Mouse (Mus musculus) lung, embryonic 14.5 days (tissue): ENCODE results near the gene Dock10. TPM values are rescaled to one million over a fixed set of nuclear protein-coding genes. Genes with fewer than 3 reads are reported as not detected.
A peak's percentile ranks its signal among the peaks of the same experiment; 100 is the strongest.

ENCODE experiments used
- ATAC-seq: fragments of 200-750 bp; cut with Nextera tagmentation; 2 replicates; pipeline ENCODE4 v1.8.0; 2017; ENCODE audit warnings: mild to moderate bottlenecking, moderate TSS enrichment, moderate library complexity; ENCODE audit not compliant: insufficient read depth
- DNase-seq: peaks from one replicate; pipeline ENCODE4 v3.0.0-alpha.2; 2015
- H3K27ac ChIP-seq: fragments of 300-500 bp; sonication (generic); 2 replicates; pipeline ENCODE4 v1.5.1; 2014; ENCODE audit warnings: low read depth, mild to moderate bottlenecking, moderate library complexity
- H3K27me3 ChIP-seq: fragments of 300-500 bp; sonication (generic); 2 replicates; pipeline ENCODE4 v1.6.1; 2014; ENCODE audit warnings: low read length, control low read depth; ENCODE audit not compliant: insufficient read depth
- H3K36me3 ChIP-seq: fragments of 300-500 bp; sonication (generic); 2 replicates; pipeline ENCODE4 v1.6.1; 2014; ENCODE audit warnings: control low read depth; ENCODE audit not compliant: insufficient read depth
- H3K4me1 ChIP-seq: fragments of 300-500 bp; sonication (generic); 2 replicates; pipeline ENCODE4 v1.6.1; 2014; ENCODE audit warnings: antibody characterized with exemption, control low read depth; ENCODE audit not compliant: insufficient read depth
- H3K4me2 ChIP-seq: fragments of 300-500 bp; sonication (generic); 2 replicates; pipeline ENCODE4 v1.6.1; 2014; ENCODE audit warnings: mild to moderate bottlenecking
- H3K4me3 ChIP-seq: fragments of 300-500 bp; sonication (generic); 2 replicates; pipeline ENCODE4 v1.5.1; 2014; ENCODE audit warnings: low read depth, low read length
- H3K9ac ChIP-seq: fragments of 300-500 bp; sonication (generic); 2 replicates; pipeline ENCODE4 v1.6.1; 2014
- H3K9me3 ChIP-seq: fragments of 300-500 bp; sonication (generic); 2 replicates; pipeline ENCODE4 v1.6.1; 2016; ENCODE audit warnings: low read depth, low read length, control low read depth
- CTCF ChIP-seq: IDR thresholded peaks from 2 replicates; pipeline ENCODE4 v1.5.1; 2016; ENCODE audit warnings: antibody characterized with exemption, low read depth
- WGBS: fragments of 180-500 bp; shearing (Covaris S2); extraction: QIAGEN DNeasy Blood & Tissue Kit; methylation state at CpG from one replicate; pipeline ENCODE4 v1.1.7; 2014; 5-methylcytosine and 5-hydroxymethylcytosine counted together
- polyA plus RNA-seq: library from polyadenylated mRNA; unstranded; fragments of >200 nt; fragmentation: Nextera tagmentation; extraction: Ambion mirVana; gene quantifications from 2 replicates; pipeline ENCODE4 v1.2.1, GENCODE M21; 2014

The Dock10 gene
- polyA plus RNA-seq, 1 experiment from 2014 or later = 4.9 TPM

- DNase-seq = peak; percentile 47
These were observed 245.9 kb downstream of the Dock10 start for GRCm38 (mm10) chr1:80512210-80512948.

DNA sequence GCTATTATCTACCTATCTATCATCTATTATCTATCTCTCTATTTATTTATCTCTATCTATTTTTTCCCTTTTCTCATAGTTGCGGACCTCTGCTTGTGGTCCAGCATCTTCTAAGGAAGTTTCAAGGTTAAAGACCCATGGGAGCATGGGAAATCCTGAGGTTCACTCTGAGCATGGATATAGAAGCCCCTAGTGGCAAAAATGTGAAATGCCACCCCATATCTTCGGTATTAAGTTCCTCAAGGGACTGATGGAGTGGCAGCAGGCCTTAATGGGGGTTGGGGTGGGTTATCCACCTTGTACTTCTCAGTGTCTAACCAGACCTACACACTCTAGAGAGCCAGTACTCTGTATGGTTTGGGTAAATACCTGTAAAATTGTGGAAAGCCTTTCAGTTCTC lies 253.6 kb downstream of the Dock10 start:
- no peak overlapping the region for H3K4me3 ChIP-seq
- H3K27me3 ChIP-seq = no peaks in the 10 kb centered on the region
- no peaks in the 10 kb centered on the region for H3K9me3 ChIP-seq
- DNase-seq (peak; percentile 37), ATAC-seq (no peak)
- H3K27ac ChIP-seq = no peak overlapping the region
- H3K4me2 ChIP-seq = no peak overlapping the region
- peak; percentile 48 for TF ChIP-seq CTCF
- H3K4me1 ChIP-seq = no peaks in the 10 kb centered on the region
- no peaks in the 10 kb centered on the region for H3K36me3 ChIP-seq
- WGBS = 81% methylated on average over 2 of the region's 2 CpGs
- H3K9ac ChIP-seq = no peak overlapping the region

More at GRCm38 (mm10) chr1:80512210-80512948, 245.9 kb downstream of the Dock10 start:
- Histone ChIP-seq H3K9ac (no peak overlapping the region), H3K4me3 (no peak overlapping the region), H3K27me3 (no peaks in the 10 kb centered on the region), H3K36me3 (no peaks in the 10 kb centered on the region), H3K4me1 (no peaks in the 10 kb centered on the region), H3K4me2 (no peak overlapping the region), H3K9me3 (no peaks in the 10 kb centered on the region), H3K27ac (no peak overlapping the region)
- WGBS = 62% methylated on average over 8 of the region's 8 CpGs
- ATAC-seq = no peak
- peak; percentile 55 for TF ChIP-seq CTCF

DNA sequence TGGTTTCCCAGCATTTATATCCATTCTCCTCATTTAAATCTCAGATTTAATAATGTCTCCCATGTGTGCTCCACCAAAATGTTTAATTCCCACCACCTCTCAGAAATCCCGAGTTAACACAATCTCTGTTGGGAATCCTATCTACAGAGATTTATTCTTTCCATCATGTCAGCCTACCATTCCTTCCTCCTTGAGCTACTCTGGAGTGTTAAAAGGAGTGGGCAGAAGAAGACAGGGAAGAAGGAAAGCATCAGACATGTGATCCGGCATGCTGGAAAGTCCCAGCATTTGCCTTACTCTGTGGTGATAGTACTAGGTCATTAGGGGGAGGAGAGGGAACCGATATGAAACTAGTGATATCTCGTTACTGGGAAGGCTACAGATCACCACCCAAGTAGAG lies 254.2 kb downstream of the Dock10 start:
- TF ChIP-seq CTCF = no peak
- H3K27ac ChIP-seq = no peak overlapping the region
- H3K4me2 ChIP-seq = no peak overlapping the region
- H3K27me3 ChIP-seq = no peaks in the 10 kb centered on the region
- H3K36me3 ChIP-seq = no peaks in the 10 kb centered on the region
- H3K4me1 ChIP-seq = no peaks in the 10 kb centered on the region
- DNase-seq (no peak), ATAC-seq (no peak)
- WGBS = 84% methylated on average over 4 of the region's 4 CpGs
- H3K4me3 ChIP-seq = no peak overlapping the region
- no peaks in the 10 kb centered on the region for H3K9me3 ChIP-seq
- no peak overlapping the region for H3K9ac ChIP-seq

- no peak overlapping the region for H3K27ac ChIP-seq
- H3K27me3 ChIP-seq = no peaks in the 10 kb centered on the region
- H3K4me2 ChIP-seq = no peak overlapping the region
- no peaks in the 10 kb centered on the region for H3K9me3 ChIP-seq
- no peak overlapping the region for H3K9ac ChIP-seq
- no peaks in the 10 kb centered on the region for H3K4me1 ChIP-seq
- H3K4me3 ChIP-seq = no peak overlapping the region
- ATAC-seq (no peak), DNase-seq (no peak)
- no peak for TF ChIP-seq CTCF
- 72% methylated on average over 9 of the region's 9 CpGs for WGBS
- no peaks in the 10 kb centered on the region for H3K36me3 ChIP-seq
These were observed 255.7 kb downstream of the Dock10 start for GRCm38 (mm10) chr1:80502456-80503165.

- H3K9ac ChIP-seq = no peak overlapping the region
- no peak overlapping the region for H3K4me3 ChIP-seq
- no peak overlapping the region for H3K4me2 ChIP-seq
- no peak overlapping the region for H3K27ac ChIP-seq
- no peaks in the 10 kb centered on the region for H3K4me1 ChIP-seq
- no peak for TF ChIP-seq CTCF
- no peaks in the 10 kb centered on the region for H3K9me3 ChIP-seq
- H3K27me3 ChIP-seq = no peaks in the 10 kb centered on the region
- DNase-seq (no peak), ATAC-seq (no peak)
- no peaks in the 10 kb centered on the region for H3K36me3 ChIP-seq
- 71% methylated on average over 7 of the region's 7 CpGs for WGBS
These were observed 259.1 kb downstream of the Dock10 start for GRCm38 (mm10) chr1:80499264-80499663.

DNA sequence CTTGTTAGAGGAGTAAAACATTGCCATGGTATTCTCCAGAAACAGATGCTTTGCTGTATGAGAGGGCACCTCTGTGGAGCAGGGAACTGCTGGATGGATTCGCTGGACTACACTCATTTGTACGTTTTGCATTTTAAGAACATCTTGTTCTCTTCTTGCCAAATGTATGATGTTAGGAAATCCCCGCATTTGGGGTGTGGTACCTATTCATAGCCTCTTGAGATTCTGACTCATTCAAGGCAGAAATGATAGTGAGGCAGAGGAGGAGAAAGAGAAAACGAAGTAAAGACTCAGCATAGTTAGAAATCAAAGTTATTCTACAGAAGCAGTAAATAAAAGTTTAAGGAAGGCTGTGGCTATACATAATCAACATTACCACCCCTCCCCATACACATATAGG lies 262.0 kb downstream of the Dock10 start:
- no peak for TF ChIP-seq CTCF
- no peak overlapping the region for H3K4me2 ChIP-seq
- no peak for DNase-seq
- no peaks in the 10 kb centered on the region for H3K27me3 ChIP-seq
- H3K4me1 ChIP-seq = no peaks in the 10 kb centered on the region
- WGBS = 82% methylated on average over 4 of the region's 4 CpGs
- no peaks in the 10 kb centered on the region for H3K9me3 ChIP-seq
- H3K9ac ChIP-seq = no peak overlapping the region
- no peaks in the 10 kb centered on the region for H3K36me3 ChIP-seq
- ATAC-seq = no peak
- H3K27ac ChIP-seq = no peak overlapping the region
- no peak overlapping the region for H3K4me3 ChIP-seq

DNA sequence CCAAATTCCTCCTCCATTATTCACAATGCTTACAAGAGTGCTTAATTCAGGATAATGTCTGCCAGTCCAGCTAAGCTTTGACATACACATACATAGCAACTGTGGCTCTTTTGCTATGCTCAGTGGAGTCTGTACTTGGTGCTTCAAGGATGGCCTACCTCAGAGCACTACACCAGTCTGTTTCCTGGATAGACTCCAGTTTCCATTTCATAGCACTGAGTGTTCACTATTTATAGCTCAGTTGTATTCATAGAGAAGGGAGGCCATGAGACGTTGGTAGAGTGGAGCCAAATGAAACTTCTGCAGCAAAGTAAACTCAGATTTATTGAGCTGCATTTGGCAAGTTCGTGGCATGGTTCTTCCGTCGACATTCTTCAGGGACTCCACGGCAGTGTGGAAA lies 274.9 kb downstream of the Dock10 start:
- H3K36me3 ChIP-seq = no peaks in the 10 kb centered on the region
- H3K4me2 ChIP-seq = no peak overlapping the region
- TF ChIP-seq CTCF = no peak
- 80% methylated on average over 5 of the region's 5 CpGs for WGBS
- no peak overlapping the region for H3K27ac ChIP-seq
- no peaks in the 10 kb centered on the region for H3K4me1 ChIP-seq
- ATAC-seq (no peak), DNase-seq (no peak)
- H3K4me3 ChIP-seq = no peak overlapping the region
- no peak overlapping the region for H3K9ac ChIP-seq
- no peaks in the 10 kb centered on the region for H3K9me3 ChIP-seq
- H3K27me3 ChIP-seq = no peaks in the 10 kb centered on the region
